Mouse (Mus musculus) retina, adult 2 months (tissue): ENCODE data around the gene Slc35b4.

ENCODE experiments used
- DNase-seq: peaks from one replicate; pipeline ENCODE4 v3.0.0-alpha.2; 2012; ENCODE audit warnings: low read depth, low spot score

The Slc35b4 gene

GRCm38 (mm10) chr6:34170844-34171494 is 5.9 kb downstream of the Slc35b4 start:
- no peak for DNase-seq

- no peak for DNase-seq
Measured at GRCm38 (mm10) chr6:34168834-34169233, 8.1 kb downstream of the Slc35b4 start.

GRCm38 (mm10) chr6:34163014-34163413 is 13.9 kb downstream of the Slc35b4 start:
- no peak for DNase-seq

GRCm38 (mm10) chr6:34162607-34163006 is 14.3 kb downstream of the Slc35b4 start:
- no peak for DNase-seq

- DNase-seq = no peak
Measured at GRCm38 (mm10) chr6:34161511-34161910, 15.4 kb downstream of the Slc35b4 start.

GRCm38 (mm10) chr6:34160816-34161310 is 16.0 kb downstream of the Slc35b4 start:
- no peak for DNase-seq

- DNase-seq = no peak
Measured at GRCm38 (mm10) chr6:34159998-34160815, 16.7 kb downstream of the Slc35b4 start.

- no peak for DNase-seq
Measured at GRCm38 (mm10) chr6:34156841-34157748, 19.8 kb downstream of the Slc35b4 start.

- no peak for DNase-seq
Measured at GRCm38 (mm10) chr6:34156057-34156456, 20.9 kb downstream of the Slc35b4 start.

- DNase-seq = no peak
Measured at GRCm38 (mm10) chr6:34155137-34155804, 21.6 kb downstream of the Slc35b4 start.

GRCm38 (mm10) chr6:34154202-34154601 is 22.7 kb downstream of the Slc35b4 start:
- DNase-seq = no peak

- DNase-seq = no peak
Measured at GRCm38 (mm10) chr6:34153069-34154052, 23.6 kb downstream of the Slc35b4 start.

GRCm38 (mm10) chr6:34149821-34150220 is 27.1 kb downstream of the Slc35b4 start:
- DNase-seq = no peak

GRCm38 (mm10) chr6:34149066-34149465 is 27.8 kb downstream of the Slc35b4 start:
- no peak for DNase-seq

- no peak for DNase-seq
Measured at GRCm38 (mm10) chr6:34148639-34149038, 28.3 kb downstream of the Slc35b4 start.

GRCm38 (mm10) chr6:34148021-34148420 is 28.9 kb downstream of the Slc35b4 start:
- DNase-seq = no peak

- DNase-seq = no peak
Measured at GRCm38 (mm10) chr6:34146042-34146441, 30.9 kb downstream of the Slc35b4 start.

- DNase-seq = no peak
Measured at GRCm38 (mm10) chr6:34142931-34143330, 34.0 kb downstream of the Slc35b4 start.

- DNase-seq = no peak
Measured at GRCm38 (mm10) chr6:34138366-34138765, 38.5 kb downstream of the Slc35b4 start.

- no peak for DNase-seq
Measured at GRCm38 (mm10) chr6:34132391-34132790, 44.5 kb downstream of the Slc35b4 start.
